Mouse (Mus musculus): ENCODE results near the gene Arrdc2. TPM values are rescaled to one million over a fixed set of nuclear protein-coding genes. Genes with fewer than 3 reads are reported as not detected.

The Arrdc2 gene
- total RNA-seq, 2 experiments from 2014 or later, result 14.6 to 15.7 TPM

DNA sequence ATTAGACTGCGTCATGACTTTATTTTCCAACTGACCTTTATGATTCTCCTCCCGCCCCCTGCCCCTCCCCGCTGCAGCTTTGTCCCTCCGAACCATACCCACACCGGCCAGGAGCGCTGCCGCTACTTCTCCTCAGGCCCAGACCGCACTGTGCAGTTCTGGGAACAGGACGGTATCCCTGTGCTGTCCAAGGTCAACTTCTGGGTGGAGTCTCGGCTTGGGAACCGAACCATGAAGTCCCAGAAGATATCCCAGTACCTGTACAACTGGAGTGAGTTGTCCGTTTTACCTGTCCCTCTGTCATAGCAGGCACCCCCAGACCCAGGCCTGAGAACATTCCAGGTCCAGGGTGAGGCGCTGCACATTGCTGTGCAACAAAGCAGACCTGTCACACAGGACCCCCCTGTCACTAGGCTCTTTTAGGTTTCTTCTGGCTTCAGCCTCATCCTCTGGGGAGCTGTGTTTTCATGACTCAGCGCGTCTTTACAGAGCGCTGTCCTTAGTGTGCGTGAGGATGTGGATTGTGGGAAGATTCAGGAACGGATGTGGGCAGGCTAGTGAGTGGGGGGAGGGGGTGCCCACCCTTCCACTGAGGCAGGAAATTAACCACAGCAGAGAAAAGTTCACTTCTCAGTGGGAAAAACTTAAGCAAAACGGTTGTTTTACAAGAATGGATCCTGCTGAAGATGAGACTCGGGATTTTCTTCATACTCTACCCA, 28.4 kb downstream of the Arrdc2 start:
- no peak for DNase-seq (ENCODE audit: low spot score in 2 of 2)

- no peak for DNase-seq (ENCODE audit: low spot score in 2 of 2)
Measured at GRCm38 (mm10) chr8:70808955-70809701, 30.4 kb downstream of the Arrdc2 start.

- no peak for DNase-seq (ENCODE audit: low spot score in 2 of 2)
Measured at GRCm38 (mm10) chr8:70808239-70808638, 31.3 kb downstream of the Arrdc2 start, which contains the start of gene Il12rb1. Il12rb1 (plus strand) TSS chr8:70808449.

GRCm38 (mm10) chr8:70807304-70807703, 32.2 kb downstream of the Arrdc2 start:
- no peak for DNase-seq (ENCODE audit: low spot score in 2 of 2)

DNA sequence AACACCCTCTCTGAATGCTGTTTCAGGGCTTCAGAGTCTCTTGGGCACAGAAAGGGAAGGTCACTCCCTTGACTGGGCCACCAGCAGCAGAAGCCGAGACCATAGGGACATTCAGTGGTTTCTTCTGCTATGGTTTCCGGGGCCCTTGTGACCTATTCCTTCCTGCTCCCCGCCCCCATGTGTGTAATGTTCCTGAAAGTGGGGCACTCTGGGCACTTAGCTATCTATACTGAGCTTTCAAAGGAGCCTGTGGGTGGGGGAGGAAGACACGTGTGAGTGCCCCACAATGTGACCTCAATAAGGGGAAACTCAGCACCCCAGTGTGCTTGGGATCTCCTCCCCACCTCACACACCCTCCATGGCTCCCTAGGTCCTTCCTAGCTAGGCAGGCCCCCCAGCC, 33.0 kb downstream of the Arrdc2 start:
- DNase-seq (ENCODE audit: low spot score in 2 of 2), result no peak

DNA sequence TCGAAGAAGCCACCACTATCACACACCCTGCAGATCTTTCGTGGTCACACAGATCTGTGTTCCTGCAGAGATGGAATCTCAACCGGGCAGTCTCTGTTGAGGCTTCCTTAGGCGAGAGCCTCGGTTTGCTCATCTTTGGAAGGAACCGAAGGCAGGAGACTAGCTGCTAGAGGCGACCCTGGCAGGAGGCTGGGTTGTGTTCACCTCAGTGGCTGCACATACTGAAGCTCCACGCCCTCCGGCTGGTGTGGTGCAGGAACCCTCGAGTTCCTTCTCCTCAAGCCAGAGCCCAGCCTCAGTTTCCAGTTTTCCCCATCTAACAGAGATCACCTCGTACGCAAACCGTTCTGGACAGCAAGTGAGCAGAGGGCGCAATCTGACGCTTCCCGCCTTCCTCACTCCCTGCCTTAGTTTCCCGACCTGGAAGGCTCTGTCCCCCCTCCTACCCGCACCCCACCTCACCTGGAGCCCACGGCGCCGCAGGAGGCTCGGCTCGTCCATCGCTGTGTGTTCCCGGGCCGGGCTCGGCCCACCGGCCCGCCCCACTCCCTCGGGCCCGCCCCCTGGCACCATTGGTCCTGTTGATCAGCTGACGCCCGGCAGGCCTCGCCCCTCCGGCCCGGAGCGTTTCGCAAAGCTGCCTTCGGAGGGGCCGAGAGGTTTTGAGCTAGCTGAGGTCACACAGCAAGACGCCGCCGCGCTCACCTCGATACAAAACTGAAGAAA, 34.9 kb downstream of the Arrdc2 start, which contains the start of gene Mast3:
TSS of gene Mast3 (minus strand) at position 574 of the 726 bp plus-strand sequence.
- DNase-seq (ENCODE audit: low spot score in 2 of 2), result peak; percentile 73 to 77

DNA sequence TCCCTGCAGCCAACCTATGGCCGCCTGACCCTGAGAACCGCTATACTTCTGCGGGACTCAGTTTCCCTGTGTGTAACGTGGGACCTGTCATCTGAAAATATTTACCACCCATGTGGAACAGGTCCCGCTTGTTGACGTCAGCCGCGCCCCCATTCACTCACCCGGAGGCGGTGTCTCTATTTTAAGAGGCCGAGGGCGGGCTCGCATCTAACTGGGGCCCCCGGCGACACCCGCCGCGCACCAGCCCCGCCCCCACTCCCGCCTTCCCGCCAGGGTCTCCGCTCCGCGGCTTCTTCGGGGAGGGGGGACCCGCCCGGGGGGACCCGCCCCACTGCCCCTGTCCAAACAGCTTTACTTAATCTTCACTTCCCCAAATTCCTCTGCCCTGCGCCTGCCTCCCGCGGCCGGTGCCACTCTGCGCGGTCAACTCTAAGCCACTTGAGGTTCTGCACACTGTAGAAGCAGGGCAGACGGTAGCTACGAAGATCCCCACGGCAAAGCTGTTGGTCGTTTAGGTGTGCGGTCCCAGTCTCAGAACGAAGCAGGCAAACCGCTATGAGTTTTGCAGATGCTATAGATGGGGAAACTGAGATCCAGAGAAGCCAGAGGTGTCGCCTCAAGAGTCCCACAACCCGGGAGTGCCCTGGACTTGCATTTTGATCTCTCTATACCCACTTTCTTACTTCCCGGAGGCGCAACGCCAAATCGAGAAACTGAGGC, 35.6 kb downstream of the Arrdc2 start:
- DNase-seq (ENCODE audit: low spot score in 2 of 2), result no peak

DNA sequence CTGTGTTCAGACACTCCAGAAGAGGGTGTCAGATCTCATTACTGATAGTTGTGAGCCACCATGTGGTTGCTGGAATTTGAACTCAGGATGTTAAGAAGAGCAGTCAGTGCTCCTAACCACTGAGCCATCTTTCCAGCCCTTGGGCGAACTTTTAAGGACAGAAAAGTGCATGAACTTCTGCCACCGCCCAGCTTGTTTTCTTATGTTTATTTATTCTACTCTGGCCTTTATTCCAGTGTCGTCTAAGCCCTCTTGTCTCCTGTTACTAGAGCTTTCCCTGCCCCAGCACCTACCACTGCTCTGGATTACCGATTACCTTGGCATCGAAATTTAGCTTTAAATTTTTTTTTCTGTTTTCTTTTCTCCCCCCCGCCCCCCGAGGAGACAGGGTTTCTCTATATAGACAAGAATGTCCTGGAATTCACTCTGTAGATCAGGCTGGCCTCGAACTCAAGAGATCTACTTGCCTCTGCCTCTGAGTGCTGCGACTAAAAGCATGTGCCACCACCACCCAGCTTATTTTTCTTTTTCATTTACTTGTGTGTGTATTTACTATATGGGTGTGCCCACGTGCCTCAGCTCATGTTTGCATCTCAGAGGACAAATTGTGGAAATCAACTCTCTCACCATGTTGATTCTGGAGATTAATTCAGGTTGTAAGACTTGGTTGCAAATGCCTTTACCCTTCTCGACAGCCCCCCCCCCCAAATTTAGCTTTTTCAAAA, 36.6 kb downstream of the Arrdc2 start:
- no peak for DNase-seq (ENCODE audit: low spot score in 2 of 2)

- no peak for DNase-seq (ENCODE audit: low spot score in 2 of 2)
Measured at GRCm38 (mm10) chr8:70801830-70802229, 37.7 kb downstream of the Arrdc2 start.

GRCm38 (mm10) chr8:70801156-70801555, 38.4 kb downstream of the Arrdc2 start:
- DNase-seq (ENCODE audit: low spot score in 2 of 2), result no peak

- DNase-seq (ENCODE audit: low spot score in 2 of 2), result no peak
Measured at GRCm38 (mm10) chr8:70800648-70801047, 38.9 kb downstream of the Arrdc2 start.

DNA sequence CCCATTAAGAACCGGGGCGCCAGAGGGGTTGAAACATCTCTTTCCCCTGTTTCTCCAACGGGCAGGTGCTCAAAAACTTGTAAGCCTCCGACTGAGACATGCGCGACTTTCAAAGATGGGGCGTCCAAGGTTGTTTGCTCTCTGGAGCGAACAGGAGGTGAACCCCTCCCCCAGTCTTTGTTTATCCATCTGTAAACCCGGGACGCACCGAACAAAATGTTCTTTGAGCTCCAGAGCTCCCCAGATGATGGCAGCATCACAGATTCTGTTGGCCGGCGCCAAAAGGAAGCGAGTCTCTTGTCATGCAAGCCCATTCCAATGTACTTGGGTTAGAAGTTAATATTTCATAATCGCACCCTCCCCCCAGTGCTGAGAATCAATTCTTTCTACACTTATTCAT, 41.2 kb downstream of the Arrdc2 start:
- DNase-seq (ENCODE audit: low spot score in 2 of 2), result no peak

GRCm38 (mm10) chr8:70797081-70798070, 42.1 kb downstream of the Arrdc2 start:
- peak; percentile 63 to 82 for DNase-seq (ENCODE audit: low spot score in 2 of 2)

GRCm38 (mm10) chr8:70796403-70797080, 43.0 kb downstream of the Arrdc2 start:
- DNase-seq (ENCODE audit: low spot score in 2 of 2), result peak in 1 of 2 experiments; percentile 78

GRCm38 (mm10) chr8:70795370-70795769, 44.1 kb downstream of the Arrdc2 start:
- no peak for DNase-seq (ENCODE audit: low spot score in 2 of 2)

- DNase-seq (ENCODE audit: low spot score in 2 of 2), result no peak
Measured at GRCm38 (mm10) chr8:70794215-70794614, 45.3 kb downstream of the Arrdc2 start.

- DNase-seq (ENCODE audit: low spot score in 2 of 2), result no peak
Measured at GRCm38 (mm10) chr8:70792700-70793099, 46.8 kb downstream of the Arrdc2 start.

GRCm38 (mm10) chr8:70791975-70792691, 47.4 kb downstream of the Arrdc2 start:
- DNase-seq (ENCODE audit: low spot score in 2 of 2), result peak; percentile 94

Measured in adrenal gland, postnatal 4 days (tissue).